Mouse (Mus musculus) myocyte (in vitro differentiated cells): ENCODE measurements around the gene Rnls. TPM values are rescaled to one million over a fixed set of nuclear protein-coding genes. Genes with fewer than 3 reads are reported as not detected.

ENCODE experiments used
- H3K27me3 ChIP-seq: one replicate; pipeline ENCODE4 v1.6.1; 2011; ENCODE audit not compliant: control insufficient read depth, insufficient read depth, insufficient read length
- H3K36me3 ChIP-seq: one replicate; pipeline ENCODE4 v1.6.1; 2011; ENCODE audit not compliant: control insufficient read depth, insufficient read depth
- H3K4me2 ChIP-seq: one replicate; pipeline ENCODE4 v1.6.1; 2011; ENCODE audit warnings: low read depth, control low read depth
- H3K4me3 ChIP-seq: one replicate; pipeline ENCODE4 v1.5.1; 2011; ENCODE audit warnings: mild to moderate bottlenecking, control low read depth, moderate library complexity
- H3K79me2 ChIP-seq: one replicate; pipeline ENCODE4 v1.6.1; 2011; ENCODE audit not compliant: control insufficient read depth, insufficient read depth
- H3ac ChIP-seq: one replicate; pipeline ENCODE4 v1.6.1; 2011; ENCODE audit not compliant: control insufficient read depth, insufficient read length
- CEBPB ChIP-seq: IDR thresholded peaks from 2 replicates; pipeline ENCODE4 v1.6.1; 2011; ENCODE audit warnings: mild to moderate bottlenecking, moderate library complexity; ENCODE audit not compliant: poor library complexity, insufficient read depth, severe bottlenecking
- E2F4 ChIP-seq: IDR thresholded peaks from one replicate; pipeline ENCODE4 v1.6.1; 2011; ENCODE audit warnings: mild to moderate bottlenecking, control low read depth, moderate library complexity; ENCODE audit not compliant: insufficient read depth
- MAX ChIP-seq: IDR thresholded peaks from one replicate; pipeline ENCODE4 v1.6.1; 2011; ENCODE audit warnings: low read depth, mild to moderate bottlenecking, control low read depth
- MYOD1 ChIP-seq, 3 experiments: IDR thresholded peaks; one replicate each; pipeline ENCODE4 v1.6.1; 2011; ENCODE audit warnings: control low read depth in 2 of 3, low read depth in 2 of 3, mild to moderate bottlenecking in 2 of 3, moderate library complexity in 1 of 3; ENCODE audit not compliant: insufficient read length in 2 of 3, control insufficient read depth in 1 of 3
- MYOG ChIP-seq, 3 experiments: IDR thresholded peaks; one replicate each; pipeline ENCODE4 v1.6.1; 2011; ENCODE audit warnings: control low read depth in 2 of 3, low read depth in 2 of 3, mild to moderate bottlenecking in 2 of 3; ENCODE audit not compliant: insufficient read length in 2 of 3, control insufficient read depth in 1 of 3, insufficient read depth in 1 of 3
- POLR2A ChIP-seq: IDR thresholded peaks from one replicate; pipeline ENCODE4 v1.6.1; 2011; ENCODE audit warnings: low read depth, mild to moderate bottlenecking, control low read depth, moderate library complexity; ENCODE audit not compliant: insufficient read length
- POLR2AphosphoS2 ChIP-seq: IDR thresholded peaks from one replicate; pipeline ENCODE4 v1.6.1; 2011; ENCODE audit warnings: low read depth, control low read depth; ENCODE audit not compliant: insufficient read length
- REST ChIP-seq: IDR thresholded peaks from one replicate; pipeline ENCODE4 v1.6.1; 2011; ENCODE audit warnings: mild to moderate bottlenecking, control low read depth, moderate library complexity; ENCODE audit not compliant: insufficient read depth, insufficient read length
- SRF ChIP-seq: IDR thresholded peaks from one replicate; pipeline ENCODE4 v1.6.1; 2011; ENCODE audit warnings: low read depth; ENCODE audit not compliant: control insufficient read depth, insufficient read length
- TCF12 ChIP-seq: IDR thresholded peaks from one replicate; pipeline ENCODE4 v1.6.1; 2011; ENCODE audit warnings: mild to moderate bottlenecking, control low read depth; ENCODE audit not compliant: poor library complexity, insufficient read depth, severe bottlenecking
- TCF3 ChIP-seq: IDR thresholded peaks from one replicate; pipeline ENCODE4 v1.6.1; 2011; ENCODE audit warnings: low read depth, control low read depth; ENCODE audit not compliant: insufficient read length
- USF1 ChIP-seq: IDR thresholded peaks from one replicate; pipeline ENCODE4 v1.6.1; 2011; ENCODE audit warnings: low read depth, mild to moderate bottlenecking, control low read depth, moderate library complexity
- polyA plus RNA-seq: library from polyadenylated mRNA; unstranded; fragments of >200 nt; fragmentation: generic; extraction: Trizol; gene quantifications from one replicate; pipeline ENCODE4 v1.2.1, GENCODE M21; 2012; ENCODE audit warnings: missing spikeins

Rnls gene
- polyA plus RNA-seq, 1 experiment, result 2.0 TPM

GRCm38 (mm10) chr19:33273676-33274075, 118.4 kb downstream of the Rnls start:
- Histone ChIP-seq H3K4me3 (no peak overlapping the region), H3K27me3 (no peaks in the 10 kb centered on the region), H3K36me3 (no peaks in the 10 kb centered on the region), H3ac (no peak overlapping the region), H3K4me2 (no peak overlapping the region), H3K79me2 (no peaks in the 10 kb centered on the region)
- TF ChIP-seq MAX (no peak), MYOG (IDR thresholded peaks at IDR 0.05; ENCODE audit: control insufficient read depth in 1 of 3, insufficient read depth in 1 of 3, insufficient read length in 2 of 3, low read depth in 2 of 3) (no peak), TCF3 (no peak), SRF (no peak), E2F4 (no peak), POLR2A (no peak), CEBPB (no peak), USF1 (no peak), REST (no peak)

- H3K4me3 ChIP-seq, result no peak overlapping the region
- H3K36me3 ChIP-seq, result no peaks in the 10 kb centered on the region
- no peak overlapping the region for H3K4me2 ChIP-seq
- H3K27me3 ChIP-seq, result no peaks in the 10 kb centered on the region
- no peaks in the 10 kb centered on the region for H3K79me2 ChIP-seq
- H3ac ChIP-seq, result no peak overlapping the region
- no peak for TF ChIP-seq REST
- TF ChIP-seq E2F4, result no peak
- TF ChIP-seq POLR2A, result no peak
- no peak for TF ChIP-seq MYOG (IDR thresholded peaks at IDR 0.05; ENCODE audit: control insufficient read depth in 1 of 3, insufficient read depth in 1 of 3, insufficient read length in 2 of 3, low read depth in 2 of 3)
- no peak for TF ChIP-seq MAX
- TF ChIP-seq MYOD1 (IDR thresholded peaks at IDR 0.05; ENCODE audit: control insufficient read depth in 1 of 3, insufficient read length in 2 of 3, low read depth in 2 of 3), result no peak
- TF ChIP-seq USF1, result no peak
- TF ChIP-seq SRF, result no peak
- no peak for TF ChIP-seq TCF12
- TF ChIP-seq POLR2AphosphoS2, result no peak
- TF ChIP-seq TCF3, result no peak
- TF ChIP-seq CEBPB, result no peak
These were observed 120.5 kb downstream of the Rnls start for GRCm38 (mm10) chr19:33271571-33271970.

- no peaks in the 10 kb centered on the region for H3K79me2 ChIP-seq
- no peak overlapping the region for H3K4me2 ChIP-seq
- H3K4me3 ChIP-seq, result no peak overlapping the region
- no peaks in the 10 kb centered on the region for H3K36me3 ChIP-seq
- H3K27me3 ChIP-seq, result no peaks in the 10 kb centered on the region
- H3ac ChIP-seq, result no peak overlapping the region
- TF ChIP-seq TCF12 (no peak), TCF3 (no peak), POLR2AphosphoS2 (no peak), MAX (no peak), POLR2A (no peak), MYOD1 (IDR thresholded peaks at IDR 0.05; ENCODE audit: control insufficient read depth in 1 of 3, insufficient read length in 2 of 3, low read depth in 2 of 3) (no peak), E2F4 (no peak), SRF (no peak), USF1 (no peak), MYOG (IDR thresholded peaks at IDR 0.05; ENCODE audit: control insufficient read depth in 1 of 3, insufficient read depth in 1 of 3, insufficient read length in 2 of 3, low read depth in 2 of 3) (no peak), CEBPB (no peak), REST (no peak)
These were observed 121.9 kb downstream of the Rnls start for GRCm38 (mm10) chr19:33270231-33270630.

- TF ChIP-seq MAX, result no peak
- TF ChIP-seq CEBPB, result no peak
- no peak for TF ChIP-seq POLR2AphosphoS2
- TF ChIP-seq MYOG (IDR thresholded peaks at IDR 0.05; ENCODE audit: control insufficient read depth in 1 of 3, insufficient read depth in 1 of 3, insufficient read length in 2 of 3, low read depth in 2 of 3), result no peak
- TF ChIP-seq POLR2A, result no peak
These were observed 124.1 kb downstream of the Rnls start for GRCm38 (mm10) chr19:33268044-33268443.

GRCm38 (mm10) chr19:33265245-33265644, 126.8 kb downstream of the Rnls start:
- TF ChIP-seq E2F4, result no peak
- no peak for TF ChIP-seq MAX
- TF ChIP-seq SRF, result no peak
- TF ChIP-seq MYOG (IDR thresholded peaks at IDR 0.05; ENCODE audit: control insufficient read depth in 1 of 3, insufficient read depth in 1 of 3, insufficient read length in 2 of 3, low read depth in 2 of 3), result no peak
- no peak for TF ChIP-seq MYOD1 (IDR thresholded peaks at IDR 0.05; ENCODE audit: control insufficient read depth in 1 of 3, insufficient read length in 2 of 3, low read depth in 2 of 3)
- TF ChIP-seq POLR2AphosphoS2, result no peak
- TF ChIP-seq CEBPB, result no peak
- no peak for TF ChIP-seq TCF12
- TF ChIP-seq TCF3, result no peak
- no peak for TF ChIP-seq USF1
- no peak for TF ChIP-seq REST
- TF ChIP-seq POLR2A, result no peak

More at GRCm38 (mm10) chr19:33268044-33268443, 124.1 kb downstream of the Rnls start:
- Histone ChIP-seq H3K79me2 (no peaks in the 10 kb centered on the region), H3K4me2 (no peak overlapping the region), H3K36me3 (no peaks in the 10 kb centered on the region), H3ac (no peak overlapping the region), H3K4me3 (no peak overlapping the region), H3K27me3 (no peaks in the 10 kb centered on the region)

More at GRCm38 (mm10) chr19:33265245-33265644, 126.8 kb downstream of the Rnls start:
- Histone ChIP-seq H3K4me2 (no peak overlapping the region), H3K36me3 (no peaks in the 10 kb centered on the region), H3K4me3 (no peak overlapping the region), H3ac (no peak overlapping the region), H3K79me2 (no peaks in the 10 kb centered on the region), H3K27me3 (no peaks in the 10 kb centered on the region)
